Mouse (Mus musculus): ENCODE data around the gene Cr2. TPM values are rescaled to one million over a fixed set of nuclear protein-coding genes. Genes with fewer than 3 reads are reported as not detected.
A peak's percentile ranks its signal among the peaks of the same experiment; 100 is the strongest.
"Not testable (repeated sequence)": the region's sequence is repeated elsewhere in the genome, so short reads cannot be mapped to it uniquely, and the experiment has no call there.

Cr2 gene
- not detected for total RNA-seq (2018; cell fraction: chromatin; rRNA removed)
- total RNA-seq (2018; cell fraction: cytosol; rRNA removed), result not detected
- total RNA-seq (2018; cell fraction: nucleus; rRNA removed), result not detected
- polyA plus RNA-seq (2018), result not detected in 3 replicates

GRCm38 (mm10) chr1:195175980-195176931 is at the start of gene Cr2:
Gene Cr2, minus strand, starts transcription at chr1:195176716.
- WGBS (ENCODE audit: missing documents), result 12% methylated on average over 20 of the region's 20 CpGs
- H3K27ac ChIP-seq, result no peak within 1 kb of the TSS
- no peaks in the 10 kb centered on the region for H3K79me2 ChIP-seq (ENCODE audit: inconsistent target)
- no peaks in the 10 kb centered on the region for H3K36me3 ChIP-seq (ENCODE audit: inconsistent target)
- no peak within 1 kb of the TSS for H3K4me3 ChIP-seq (ENCODE audit: inconsistent target)

- no peak overlapping the region for H3K4me3 ChIP-seq (ENCODE audit: inconsistent target)
- 87% methylated on average over 2 of the region's 2 CpGs for WGBS (ENCODE audit: missing documents)
- no peak overlapping the region for H3K27ac ChIP-seq
- no peaks in the 10 kb centered on the region for H3K36me3 ChIP-seq (ENCODE audit: inconsistent target)
- no peaks in the 10 kb centered on the region for H3K79me2 ChIP-seq (ENCODE audit: inconsistent target)
Observed at GRCm38 (mm10) chr1:195221781-195222180, 45.3 kb upstream of the Cr2 start.

- not testable (repeated sequence) for H3K79me2 ChIP-seq (ENCODE audit: inconsistent target); H3K36me3 ChIP-seq (ENCODE audit: inconsistent target); H3K4me3 ChIP-seq (ENCODE audit: inconsistent target); H3K27ac ChIP-seq
- WGBS (ENCODE audit: missing documents), result 78% methylated on average over 19 of the region's 19 CpGs
Observed at GRCm38 (mm10) chr1:195212851-195213250, 36.3 kb upstream of the Cr2 start.

GRCm38 (mm10) chr1:195184746-195185145 is 8.2 kb upstream of the Cr2 start:
- no peaks in the 10 kb centered on the region for H3K79me2 ChIP-seq (ENCODE audit: inconsistent target)
- H3K36me3 ChIP-seq (ENCODE audit: inconsistent target), result no peaks in the 10 kb centered on the region
- H3K27ac ChIP-seq, result no peak overlapping the region
- H3K4me3 ChIP-seq (ENCODE audit: inconsistent target), result no peak overlapping the region

- Histone ChIP-seq H3K79me2 (ENCODE audit: inconsistent target) (no peaks in the 10 kb centered on the region), H3K4me3 (ENCODE audit: inconsistent target) (no peak overlapping the region), H3K36me3 (ENCODE audit: inconsistent target) (no peaks in the 10 kb centered on the region), H3K27ac (no peak overlapping the region)
- WGBS (ENCODE audit: missing documents), result 87% methylated on average over 9 of the region's 9 CpGs
Observed at GRCm38 (mm10) chr1:195164996-195165755, 11.3 kb downstream of the Cr2 start.

- Histone ChIP-seq H3K4me3 (ENCODE audit: inconsistent target) (peak overlapping the region; percentile 89), H3K36me3 (ENCODE audit: inconsistent target) (peaks cover 17% of the 10 kb centered on the region), H3K27ac (peak overlapping the region; percentile 94), H3K79me2 (ENCODE audit: inconsistent target) (peaks cover 14% of the 10 kb centered on the region)
- 36% methylated on average over 3 of the region's 3 CpGs for WGBS (ENCODE audit: missing documents)
Observed at GRCm38 (mm10) chr1:195132070-195132469, 44.4 kb downstream of the Cr2 start.

GRCm38 (mm10) chr1:195131675-195132015 is 44.9 kb downstream of the Cr2 start:
- 13% methylated on average over 4 of the region's 4 CpGs for WGBS (ENCODE audit: missing documents)
- peaks cover 17% of the 10 kb centered on the region for H3K36me3 ChIP-seq (ENCODE audit: inconsistent target)
- H3K4me3 ChIP-seq (ENCODE audit: inconsistent target), result peak overlapping the region; percentile 89
- H3K79me2 ChIP-seq (ENCODE audit: inconsistent target), result peaks cover 14% of the 10 kb centered on the region
- peak overlapping the region; percentile 94 for H3K27ac ChIP-seq

- peaks cover 14% of the 10 kb centered on the region for H3K79me2 ChIP-seq (ENCODE audit: inconsistent target)
- H3K4me3 ChIP-seq (ENCODE audit: inconsistent target), result peak within 1 kb of the TSS; percentile 89
- WGBS (ENCODE audit: missing documents), result under 1% methylated on average over 31 of the region's 31 CpGs
Observed at GRCm38 (mm10) chr1:195130953-195131674, 45.4 kb downstream of the Cr2 start, which contains the start of gene Cr1l. Gene Cr1l, minus strand, starts transcription at chr1:195131586.

GRCm38 (mm10) chr1:195130479-195130878 is 46.0 kb downstream of the Cr2 start:
- H3K4me3 ChIP-seq (ENCODE audit: inconsistent target), result peak overlapping the region; percentile 89
- H3K36me3 ChIP-seq (ENCODE audit: inconsistent target), result peaks cover 28% of the 10 kb centered on the region
- WGBS (ENCODE audit: missing documents), result 8% methylated on average over 2 of the region's 2 CpGs
- H3K79me2 ChIP-seq (ENCODE audit: inconsistent target), result peaks cover 14% of the 10 kb centered on the region
- H3K27ac ChIP-seq, result peak overlapping the region; percentile 94

More at GRCm38 (mm10) chr1:195130953-195131674, 45.4 kb downstream of the Cr2 start, which contains the start of gene Cr1l:
- peaks cover 23% of the 10 kb centered on the region for H3K36me3 ChIP-seq (ENCODE audit: inconsistent target)
- H3K27ac ChIP-seq, result peak within 1 kb of the TSS; percentile 94

- peaks cover 34% of the 10 kb centered on the region for H3K36me3 ChIP-seq (ENCODE audit: inconsistent target)
- peak overlapping the region; percentile 89 for H3K4me3 ChIP-seq (ENCODE audit: inconsistent target)
- H3K79me2 ChIP-seq (ENCODE audit: inconsistent target), result peaks cover 14% of the 10 kb centered on the region
- no peak overlapping the region for H3K27ac ChIP-seq
- WGBS (ENCODE audit: missing documents), result 85% methylated on average over 1 of the region's 1 CpGs
Observed at GRCm38 (mm10) chr1:195129867-195130266, 46.6 kb downstream of the Cr2 start.

GRCm38 (mm10) chr1:195114414-195114813 is 62.1 kb downstream of the Cr2 start:
- H3K27ac ChIP-seq, result no peak overlapping the region
- WGBS (ENCODE audit: missing documents), result 93% methylated on average over 1 of the region's 1 CpGs
- H3K79me2 ChIP-seq (ENCODE audit: inconsistent target), result no peaks in the 10 kb centered on the region
- no peak overlapping the region for H3K4me3 ChIP-seq (ENCODE audit: inconsistent target)
- peaks cover 50% of the 10 kb centered on the region for H3K36me3 ChIP-seq (ENCODE audit: inconsistent target)

- H3K36me3 ChIP-seq (ENCODE audit: inconsistent target), result peaks cover 50% of the 10 kb centered on the region
- H3K4me3 ChIP-seq (ENCODE audit: inconsistent target), result no peak overlapping the region
- H3K27ac ChIP-seq, result no peak overlapping the region
- WGBS (ENCODE audit: missing documents), result 96% methylated on average over 4 of the region's 4 CpGs
- H3K79me2 ChIP-seq (ENCODE audit: inconsistent target), result no peaks in the 10 kb centered on the region
Observed at GRCm38 (mm10) chr1:195113621-195114020, 62.9 kb downstream of the Cr2 start.

- Histone ChIP-seq H3K36me3 (ENCODE audit: inconsistent target) (peaks cover 51% of the 10 kb centered on the region), H3K4me3 (ENCODE audit: inconsistent target) (no peak overlapping the region), H3K27ac (no peak overlapping the region), H3K79me2 (ENCODE audit: inconsistent target) (no peaks in the 10 kb centered on the region)
- WGBS (ENCODE audit: missing documents), result 93% methylated on average over 4 of the region's 4 CpGs
Observed at GRCm38 (mm10) chr1:195100693-195101092, 75.8 kb downstream of the Cr2 start.

GRCm38 (mm10) chr1:195098004-195098403 is 78.5 kb downstream of the Cr2 start:
- no peak overlapping the region for H3K4me3 ChIP-seq (ENCODE audit: inconsistent target)
- H3K36me3 ChIP-seq (ENCODE audit: inconsistent target), result peaks cover 27% of the 10 kb centered on the region; the same call in 1 of the 2 replicates
- 73% methylated on average over 1 of the region's 1 CpGs for WGBS (ENCODE audit: missing documents)
- H3K79me2 ChIP-seq (ENCODE audit: inconsistent target), result no peaks in the 10 kb centered on the region
- H3K27ac ChIP-seq, result no peak overlapping the region
